Mouse (Mus musculus) kidney, postnatal 25 days (tissue): ENCODE results near the gene Gpc6.

Source experiments
- DNase-seq, 2 experiments: peaks; one replicate each; pipeline ENCODE4 v3.0.0; 2021; ENCODE audit warnings: mixed read lengths in 2 of 2

Gene Gpc6

GRCm38 (mm10) chr14:117816706-117817105 is 891.6 kb downstream of the Gpc6 start:
- no peak for DNase-seq

- no peak for DNase-seq
Observed at GRCm38 (mm10) chr14:117817196-117817595, 892.1 kb downstream of the Gpc6 start.

GRCm38 (mm10) chr14:117824491-117824890 is 899.4 kb downstream of the Gpc6 start:
- no peak for DNase-seq

GRCm38 (mm10) chr14:117826294-117827046 is 901.4 kb downstream of the Gpc6 start:
- no peak for DNase-seq

GRCm38 (mm10) chr14:117831267-117831666 is 906.2 kb downstream of the Gpc6 start:
- DNase-seq, result no peak

- DNase-seq, result peak; percentile 39 to 51
Observed at GRCm38 (mm10) chr14:117831731-117832130, 906.6 kb downstream of the Gpc6 start.

GRCm38 (mm10) chr14:117835506-117835905 is 910.4 kb downstream of the Gpc6 start:
- DNase-seq, result no peak

GRCm38 (mm10) chr14:117837021-117837420 is 911.9 kb downstream of the Gpc6 start:
- DNase-seq, result no peak

GRCm38 (mm10) chr14:117837715-117838114 is 912.6 kb downstream of the Gpc6 start:
- no peak for DNase-seq

- no peak for DNase-seq
Observed at GRCm38 (mm10) chr14:117841211-117841610, 916.1 kb downstream of the Gpc6 start.

GRCm38 (mm10) chr14:117841797-117842553 is 916.9 kb downstream of the Gpc6 start:
- DNase-seq, result no peak

GRCm38 (mm10) chr14:117849591-117850505 is 924.7 kb downstream of the Gpc6 start:
- DNase-seq, result no peak

GRCm38 (mm10) chr14:117852266-117852665 is 927.2 kb downstream of the Gpc6 start:
- no peak for DNase-seq

- no peak for DNase-seq
Observed at GRCm38 (mm10) chr14:117852842-117853241, 927.7 kb downstream of the Gpc6 start.

GRCm38 (mm10) chr14:117854498-117854897 is 929.4 kb downstream of the Gpc6 start:
- no peak for DNase-seq

- no peak for DNase-seq
Observed at GRCm38 (mm10) chr14:117871268-117871667, 946.2 kb downstream of the Gpc6 start.

- peak; percentile 29 to 37 for DNase-seq
Observed at GRCm38 (mm10) chr14:117879313-117879712, 954.2 kb downstream of the Gpc6 start.

- no peak for DNase-seq
Observed at GRCm38 (mm10) chr14:117881112-117881511, 956.0 kb downstream of the Gpc6 start.

GRCm38 (mm10) chr14:117882222-117882621 is 957.1 kb downstream of the Gpc6 start:
- DNase-seq, result peak; percentile 51 to 70

- no peak for DNase-seq
Observed at GRCm38 (mm10) chr14:117889653-117890052, 964.5 kb downstream of the Gpc6 start.

- DNase-seq, result no peak
Observed at GRCm38 (mm10) chr14:117891426-117891825, 966.3 kb downstream of the Gpc6 start.

- DNase-seq, result no peak
Observed at GRCm38 (mm10) chr14:117892026-117892425, 966.9 kb downstream of the Gpc6 start.
